Mouse (Mus musculus) kidney, postnatal 0 days (tissue): ENCODE data around the gene Cacna1s. TPM values are rescaled to one million over a fixed set of nuclear protein-coding genes. Genes with fewer than 3 reads are reported as not detected.

ENCODE experiments used
- ATAC-seq: fragments of 200-750 bp; cut with Nextera tagmentation; replicated peaks from 2 replicates; pipeline ENCODE4 v1.8.0; 2017; ENCODE audit warnings: low read depth, moderate number of reproducible peaks, moderate TSS enrichment, moderate library complexity; ENCODE audit not compliant: low FRiP score
- DNase-seq: peaks from one replicate; pipeline ENCODE4 v3.0.0-alpha.2; 2016; ENCODE audit warnings: low spot score
- H3K27ac ChIP-seq: fragments of 300-500 bp; sonication (generic); 2 replicates; pipeline ENCODE4 v1.5.1; 2014; ENCODE audit warnings: mild to moderate bottlenecking
- H3K27me3 ChIP-seq: fragments of 300-500 bp; sonication (generic); 2 replicates; pipeline ENCODE4 v1.6.1; 2014; ENCODE audit warnings: low read length, mixed read lengths; ENCODE audit not compliant: insufficient read depth
- H3K36me3 ChIP-seq: fragments of 300-500 bp; sonication (generic); 2 replicates; pipeline ENCODE4 v1.6.1; 2014; ENCODE audit warnings: low read length, mixed read lengths; ENCODE audit not compliant: insufficient read depth
- H3K4me1 ChIP-seq: fragments of 300-500 bp; sonication (generic); replicated peaks from 2 replicates; pipeline ENCODE4 v1.6.1; 2014; ENCODE audit warnings: antibody characterized with exemption, low read length, mixed read lengths; ENCODE audit not compliant: insufficient read depth
- H3K4me2 ChIP-seq: fragments of 300-500 bp; sonication (generic); 2 replicates; pipeline ENCODE4 v1.6.1; 2014; ENCODE audit warnings: mild to moderate bottlenecking, low read length, moderate library complexity, mixed read lengths
- H3K4me3 ChIP-seq: fragments of 300-500 bp; sonication (generic); replicated peaks from 2 replicates; pipeline ENCODE4 v1.5.1; 2014; ENCODE audit warnings: low read depth, low read length
- H3K9ac ChIP-seq: fragments of 300-500 bp; sonication (generic); 2 replicates; pipeline ENCODE4 v1.6.1; 2014; ENCODE audit warnings: low read depth, low read length
- H3K9me3 ChIP-seq: fragments of 300-500 bp; sonication (generic); replicated peaks from 2 replicates; pipeline ENCODE4 v1.6.1; 2016; ENCODE audit warnings: low read length, inconsistent platforms, mixed read lengths
- CTCF ChIP-seq: IDR thresholded peaks from 2 replicates; pipeline ENCODE4 v1.5.1; 2016; ENCODE audit warnings: antibody characterized with exemption, low read depth, mild to moderate bottlenecking, moderate library complexity
- WGBS: fragments of 180-500 bp; shearing (Covaris S2); extraction: QIAGEN DNeasy Blood & Tissue Kit; methylation state at CpG from one replicate; pipeline ENCODE4 v1.1.7; 2014; 5-methylcytosine and 5-hydroxymethylcytosine counted together
- polyA plus RNA-seq: library from polyadenylated mRNA; unstranded; fragments of >200 nt; fragmentation: Nextera tagmentation; extraction: Ambion mirVana; gene quantifications from 2 replicates; pipeline ENCODE4 v1.2.1, GENCODE M21; 2015

The Cacna1s gene
- polyA plus RNA-seq, 1 experiment from 2014 or later, result 0.20 TPM

GRCm38 (mm10) chr1:136136547-136136946 is 84.0 kb downstream of the Cacna1s start:
- no peak for ATAC-seq
- no peak overlapping the region for H3K9ac ChIP-seq
- peaks cover 31% of the 10 kb centered on the region for H3K4me1 ChIP-seq
- 46% methylated on average over 4 of the region's 4 CpGs for WGBS
- H3K9me3 ChIP-seq, result no peaks in the 10 kb centered on the region
- no peak for DNase-seq
- H3K4me3 ChIP-seq, result no peak overlapping the region
- no peaks in the 10 kb centered on the region for H3K36me3 ChIP-seq
- H3K4me2 ChIP-seq, result no peak overlapping the region
- no peak overlapping the region for H3K27ac ChIP-seq
- TF ChIP-seq CTCF, result no peak
- no peaks in the 10 kb centered on the region for H3K27me3 ChIP-seq

- no peak overlapping the region for H3K27ac ChIP-seq
- H3K9ac ChIP-seq, result no peak overlapping the region
- H3K4me2 ChIP-seq, result no peak overlapping the region
- DNase-seq (no peak), ATAC-seq (no peak)
- WGBS, result 39% methylated on average over 7 of the region's 7 CpGs
- peaks cover 33% of the 10 kb centered on the region for H3K4me1 ChIP-seq
- TF ChIP-seq CTCF, result no peak
- no peaks in the 10 kb centered on the region for H3K9me3 ChIP-seq
- H3K27me3 ChIP-seq, result no peaks in the 10 kb centered on the region
- H3K4me3 ChIP-seq, result no peak overlapping the region
- no peaks in the 10 kb centered on the region for H3K36me3 ChIP-seq
These were observed 84.6 kb downstream of the Cacna1s start for GRCm38 (mm10) chr1:136137071-136137531.

DNA sequence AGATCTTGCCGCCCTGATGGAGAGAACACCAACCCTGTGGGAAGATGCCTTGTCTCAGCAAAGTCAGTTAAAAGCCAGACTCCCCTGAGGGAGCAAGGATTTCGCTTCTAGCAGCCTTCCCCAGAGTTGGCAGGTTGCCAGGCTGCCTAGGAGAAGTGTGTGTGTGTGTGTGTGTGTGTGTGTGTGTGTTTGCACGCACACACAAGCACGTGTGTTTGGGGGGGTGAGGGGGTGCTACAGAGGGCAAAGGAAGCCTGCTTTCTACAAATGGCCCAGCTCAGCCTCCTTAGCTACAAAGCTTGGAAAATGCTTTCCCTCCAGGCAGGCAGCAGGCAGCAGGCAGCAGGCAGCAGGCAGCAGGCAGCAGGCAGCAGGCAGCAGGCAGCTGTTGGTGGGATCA is 85.0 kb downstream of the Cacna1s start:
- WGBS, result 10% methylated on average over 4 of the region's 4 CpGs
- no peak overlapping the region for H3K4me3 ChIP-seq
- no peak for TF ChIP-seq CTCF
- H3K27ac ChIP-seq, result no peak overlapping the region
- H3K9ac ChIP-seq, result no peak overlapping the region
- no peaks in the 10 kb centered on the region for H3K27me3 ChIP-seq
- peaks cover 37% of the 10 kb centered on the region for H3K4me1 ChIP-seq
- H3K36me3 ChIP-seq, result no peaks in the 10 kb centered on the region
- ATAC-seq, result no peak
- H3K4me2 ChIP-seq, result no peak overlapping the region
- DNase-seq, result peak; percentile 54
- H3K9me3 ChIP-seq, result no peaks in the 10 kb centered on the region

DNA sequence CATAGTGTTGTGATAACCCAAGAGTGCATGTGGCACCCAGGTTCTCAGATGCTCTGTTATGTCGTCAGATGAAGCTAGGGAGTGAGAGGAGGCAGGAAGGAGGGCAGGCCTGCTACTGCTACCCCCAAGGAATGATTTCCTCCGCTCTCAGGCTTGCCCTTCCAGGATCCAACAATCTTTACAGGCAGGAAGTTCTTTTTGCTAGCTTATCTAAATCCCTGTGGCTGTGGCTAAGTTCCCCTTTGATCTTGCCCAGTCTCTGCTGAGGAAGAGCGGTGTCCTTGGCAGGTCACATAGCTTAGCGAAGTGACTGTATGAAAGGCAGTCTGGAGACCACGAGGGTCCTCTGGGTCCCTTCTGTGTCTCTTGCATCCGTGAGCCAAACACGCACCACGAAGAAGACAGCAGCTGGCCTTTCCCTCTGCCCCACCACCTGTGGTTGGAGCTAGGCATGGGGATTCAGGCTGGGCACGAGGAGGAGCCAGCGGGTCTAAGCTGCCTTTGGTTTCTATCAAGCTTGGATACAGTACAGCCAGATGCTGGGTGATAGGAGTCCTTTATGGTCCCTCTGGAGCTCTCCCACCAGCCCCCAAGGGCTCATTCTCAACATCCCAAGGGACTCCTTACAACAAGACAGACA is 85.8 kb downstream of the Cacna1s start:
- no peak overlapping the region for H3K4me3 ChIP-seq
- ATAC-seq (no peak), DNase-seq (no peak)
- peaks cover 37% of the 10 kb centered on the region for H3K4me1 ChIP-seq
- no peak overlapping the region for H3K9ac ChIP-seq
- WGBS, result 49% methylated on average over 10 of the region's 10 CpGs
- TF ChIP-seq CTCF, result no peak
- no peaks in the 10 kb centered on the region for H3K9me3 ChIP-seq
- H3K27ac ChIP-seq, result no peak overlapping the region
- H3K36me3 ChIP-seq, result no peaks in the 10 kb centered on the region
- H3K4me2 ChIP-seq, result no peak overlapping the region
- no peaks in the 10 kb centered on the region for H3K27me3 ChIP-seq

DNA sequence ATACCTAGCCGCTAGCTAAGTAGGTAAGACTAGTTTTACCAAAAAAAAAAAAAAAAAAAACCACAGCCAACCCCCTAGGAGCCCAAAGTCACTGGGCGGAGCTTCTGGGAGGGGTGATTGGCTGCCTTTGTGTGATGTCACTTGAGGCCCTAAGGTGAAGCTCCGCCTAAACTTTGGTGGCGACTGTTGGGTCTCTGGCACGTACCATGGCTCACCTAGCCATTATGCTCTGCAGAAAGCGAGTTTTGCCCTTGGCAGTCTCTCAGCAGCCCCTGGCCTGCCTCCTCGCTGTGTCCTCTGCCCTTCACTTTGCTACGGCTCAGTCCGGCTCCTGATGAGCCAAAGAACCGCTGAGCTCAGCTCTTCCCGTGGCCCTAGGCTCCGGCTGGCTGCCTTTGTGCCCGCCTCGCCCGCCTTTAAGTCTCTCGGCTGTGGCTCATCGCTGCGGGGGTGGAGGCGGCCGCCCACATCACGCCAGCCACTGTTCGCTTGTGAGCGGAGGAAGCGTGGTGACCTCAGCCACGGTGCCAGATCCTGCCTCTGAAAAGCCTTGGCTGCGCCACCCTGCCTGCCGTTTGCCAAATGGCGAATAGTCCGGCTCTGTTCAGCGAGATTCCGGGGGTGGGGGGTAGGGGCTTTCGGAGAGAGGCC is 87.6 kb downstream of the Cacna1s start:
- ATAC-seq, result peak; percentile 71
- Histone ChIP-seq H3K27me3 (no peaks in the 10 kb centered on the region), H3K4me1 (peaks cover 34% of the 10 kb centered on the region), H3K9me3 (no peaks in the 10 kb centered on the region), H3K4me3 (peak overlapping the region; percentile 35), H3K36me3 (no peaks in the 10 kb centered on the region), H3K27ac (peak overlapping the region; percentile 19), H3K4me2 (peak overlapping the region; percentile 75), H3K9ac (peak overlapping the region; percentile 56)
- DNase-seq, result peak; percentile 84
- no peak for TF ChIP-seq CTCF
- WGBS, result under 1% methylated on average over 32 of the region's 32 CpGs

DNA sequence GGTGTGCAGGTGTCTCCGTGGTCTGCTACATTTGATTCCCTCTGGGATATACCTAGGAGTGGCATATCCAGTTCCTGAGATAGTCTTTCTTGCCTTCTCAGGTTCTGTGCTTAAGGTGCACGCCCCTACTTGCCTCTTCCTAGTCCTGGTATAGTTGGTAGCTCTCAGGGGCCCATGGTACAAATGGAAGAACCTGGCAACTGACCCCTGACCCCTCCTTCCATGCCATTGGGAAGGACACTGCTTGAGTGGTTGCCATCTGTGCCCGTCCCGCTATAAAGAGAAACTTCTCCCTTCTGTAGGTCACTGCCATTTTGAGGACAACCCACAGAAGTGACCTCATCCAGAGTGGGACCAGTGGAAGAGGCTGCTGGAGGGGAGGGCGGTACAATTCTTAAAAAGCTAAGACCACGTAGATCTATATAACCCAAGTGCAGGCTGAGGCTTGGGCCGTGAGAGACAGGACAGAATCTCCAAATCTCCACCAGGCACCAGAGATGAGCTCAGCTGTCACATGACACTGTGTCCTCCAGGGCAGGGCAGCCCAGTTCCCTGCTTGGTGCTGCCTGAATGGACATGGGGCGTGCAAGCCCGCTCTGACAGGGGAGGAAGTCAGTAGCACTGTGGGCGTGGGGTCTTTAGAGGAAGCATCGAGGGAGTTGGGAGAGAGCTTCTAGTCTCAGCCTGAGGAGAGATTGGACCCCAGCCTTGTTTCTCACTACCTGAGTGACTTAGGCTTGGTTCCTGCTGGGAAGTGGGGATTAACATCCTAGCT is 88.8 kb downstream of the Cacna1s start:
- DNase-seq (no peak), ATAC-seq (no peak)
- Histone ChIP-seq H3K9me3 (no peaks in the 10 kb centered on the region), H3K4me3 (no peak overlapping the region), H3K36me3 (no peaks in the 10 kb centered on the region), H3K27ac (no peak overlapping the region), H3K4me1 (peaks cover 28% of the 10 kb centered on the region), H3K27me3 (no peaks in the 10 kb centered on the region), H3K9ac (no peak overlapping the region), H3K4me2 (no peak overlapping the region)
- WGBS, result 76% methylated on average over 11 of the region's 11 CpGs
- no peak for TF ChIP-seq CTCF
